Mouse (Mus musculus) cortical plate, adult 2 months (tissue): ENCODE data around the gene Sox8. TPM values are rescaled to one million over a fixed set of nuclear protein-coding genes. Genes with fewer than 3 reads are reported as not detected.

Experiments used
- H3K27ac ChIP-seq: fragments of 200-500 bp; 2 replicates; pipeline ENCODE4 v1.5.1; 2012; ENCODE audit warnings: low read length, control low read depth, inconsistent platforms; ENCODE audit not compliant: insufficient read depth
- H3K4me1 ChIP-seq: fragments of 200-500 bp; 2 replicates; pipeline ENCODE4 v1.6.1; 2011; ENCODE audit warnings: low read length; ENCODE audit not compliant: control insufficient read depth, insufficient read depth
- H3K4me3 ChIP-seq: fragments of 200-500 bp; 2 replicates; pipeline ENCODE4 v1.5.1; 2011; ENCODE audit warnings: mild to moderate bottlenecking, low read length, control low read depth; ENCODE audit not compliant: insufficient read depth
- CTCF ChIP-seq: fragments of 200-500 bp; IDR thresholded peaks from 2 replicates; pipeline ENCODE4 v1.5.1; 2011; ENCODE audit warnings: mild to moderate bottlenecking, control low read depth, low read length; ENCODE audit not compliant: insufficient read depth; ENCODE audit errors: extremely low read depth
- POLR2A ChIP-seq: fragments of 200-500 bp; IDR thresholded peaks from 2 replicates; pipeline ENCODE4 v1.6.1; 2011; ENCODE audit warnings: mild to moderate bottlenecking, low read length, control low read depth; ENCODE audit not compliant: insufficient read depth; ENCODE audit errors: extremely low read depth
- polyA plus RNA-seq: library from polyadenylated mRNA; depleted of rRNA; stranded (reverse); fragments of >200 nt; gene quantifications from 2 replicates; pipeline ENCODE4 v1.2.3, GENCODE M21; 2012

Gene Sox8
- polyA plus RNA-seq, 1 experiment: 51.6 TPM

GRCm38 (mm10) chr17:25608137-25608785 is 37.8 kb upstream of the Sox8 start:
- Histone ChIP-seq H3K4me1 (peaks cover 4% of the 10 kb centered on the region), H3K4me3 (no peak overlapping the region), H3K27ac (0 out of 2 replicates have a peak overlapping the region, but pooled peaks have one; percentile 22)
- TF ChIP-seq CTCF (no peak), POLR2A (0 out of 2 replicates have a peak, but pooled peaks have one; percentile 18)

- H3K4me1 ChIP-seq: no peaks in the 10 kb centered on the region
- no peak overlapping the region for H3K27ac ChIP-seq
- H3K4me3 ChIP-seq: no peak overlapping the region
- TF ChIP-seq CTCF: no peak
Measured at GRCm38 (mm10) chr17:25604234-25604633, 33.7 kb upstream of the Sox8 start.

- TF ChIP-seq CTCF: peak; percentile 9; the same call in 1 of the 2 replicates
- no peak for TF ChIP-seq POLR2A
- Histone ChIP-seq H3K27ac (no peak overlapping the region), H3K4me1 (no peaks in the 10 kb centered on the region), H3K4me3 (no peak overlapping the region)
Measured at GRCm38 (mm10) chr17:25602366-25602765, 31.9 kb upstream of the Sox8 start.

GRCm38 (mm10) chr17:25597537-25597936 is 27.1 kb upstream of the Sox8 start:
- no peak overlapping the region for H3K27ac ChIP-seq
- TF ChIP-seq CTCF (no peak), POLR2A (no peak)
- H3K4me1 ChIP-seq: no peaks in the 10 kb centered on the region
- H3K4me3 ChIP-seq: no peak overlapping the region

GRCm38 (mm10) chr17:25595495-25595894 is 25.0 kb upstream of the Sox8 start:
- H3K27ac ChIP-seq: no peak overlapping the region
- TF ChIP-seq CTCF (peak; percentile 26), POLR2A (no peak)
- no peak overlapping the region for H3K4me3 ChIP-seq
- H3K4me1 ChIP-seq: no peaks in the 10 kb centered on the region

- Histone ChIP-seq H3K4me3 (no peak overlapping the region), H3K4me1 (no peaks in the 10 kb centered on the region), H3K27ac (no peak overlapping the region)
- no peak for TF ChIP-seq POLR2A
- no peak for TF ChIP-seq CTCF
Measured at GRCm38 (mm10) chr17:25593411-25594261, 23.1 kb upstream of the Sox8 start.

GRCm38 (mm10) chr17:25592336-25592735 is 21.9 kb upstream of the Sox8 start:
- no peak for TF ChIP-seq POLR2A
- no peak for TF ChIP-seq CTCF
- Histone ChIP-seq H3K4me3 (no peak overlapping the region), H3K27ac (no peak overlapping the region), H3K4me1 (no peaks in the 10 kb centered on the region)

GRCm38 (mm10) chr17:25590985-25591384 is 20.5 kb upstream of the Sox8 start:
- Histone ChIP-seq H3K27ac (no peak overlapping the region), H3K4me1 (no peaks in the 10 kb centered on the region), H3K4me3 (no peak overlapping the region)
- no peak for TF ChIP-seq POLR2A
- no peak for TF ChIP-seq CTCF

- TF ChIP-seq POLR2A (no peak), CTCF (no peak)
Measured at GRCm38 (mm10) chr17:25590068-25590467, 19.6 kb upstream of the Sox8 start.

GRCm38 (mm10) chr17:25584646-25585045 is 14.2 kb upstream of the Sox8 start:
- Histone ChIP-seq H3K27ac (no peak overlapping the region), H3K4me3 (no peak overlapping the region), H3K4me1 (no peaks in the 10 kb centered on the region)
- no peak for TF ChIP-seq CTCF
- TF ChIP-seq POLR2A: no peak

More at GRCm38 (mm10) chr17:25590068-25590467, 19.6 kb upstream of the Sox8 start:
- no peak overlapping the region for H3K4me3 ChIP-seq
- no peaks in the 10 kb centered on the region for H3K4me1 ChIP-seq
- H3K27ac ChIP-seq: no peak overlapping the region
